Comparison of ENCODE assay signal across 9 mouse cellular contexts in the genomic region with DNA sequence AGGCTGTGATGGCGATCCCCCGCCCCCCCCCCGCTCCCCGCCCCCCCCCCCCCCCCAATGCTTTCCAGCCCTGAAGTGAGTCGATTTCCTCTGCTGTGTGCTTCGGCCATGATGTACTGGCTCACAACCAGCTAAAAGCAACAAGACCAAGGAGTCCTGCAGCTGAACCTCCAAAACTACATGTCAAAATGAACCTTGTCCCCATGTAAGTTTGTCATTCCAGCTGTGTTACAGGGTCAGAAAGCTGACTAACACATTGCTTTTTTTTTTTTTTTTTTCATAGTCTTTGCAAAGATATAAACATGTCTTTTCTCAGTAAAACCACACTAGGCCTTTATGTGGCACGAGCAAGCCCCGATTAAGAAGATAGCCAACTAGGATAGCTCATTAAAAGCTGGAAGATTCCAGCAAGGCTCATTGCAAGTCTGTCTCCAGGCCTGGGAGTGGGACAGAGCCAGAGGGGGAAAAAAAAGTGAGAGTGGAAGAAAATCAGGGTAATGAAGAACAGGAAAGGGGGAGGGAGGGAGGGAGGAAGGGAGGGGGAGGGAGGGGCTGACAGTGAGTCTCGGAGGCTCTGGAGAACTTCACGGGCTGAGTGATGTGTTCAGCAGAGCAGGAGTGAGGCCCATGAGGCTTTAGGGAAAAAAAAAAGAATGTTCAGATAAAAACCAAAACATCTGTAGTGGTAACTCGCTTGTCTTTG. TPM values are rescaled to one million over a fixed set of nuclear protein-coding genes. Genes with fewer than 3 reads are reported as not detected.
DNase-seq lines count a peak whose midpoint lies in the region; ATAC-seq lines count a peak whose summit lies in the region.
"Had no signal": no experiment of that assay in that cellular context is flagged by ENCODE, and none has a peak within 500 bp of the region (broad histone marks: within the 10 kb centered on the region; RNA-seq: fewer than 3 reads in every experiment).

No protein-coding gene starts in this region.

- no peak overlapping the region for H3K4me3 ChIP-seq in kidney, embryonic 16.5 days (ENCODE audit: low read length)
- no peak overlapping the region for H3K4me3 ChIP-seq in embryonic facial prominence, embryonic 14.5 days (ENCODE audit: low read depth, low read length)
- H3K4me3 ChIP-seq in hindbrain, embryonic 13.5 days, result no peak overlapping the region
- H3K4me3 ChIP-seq: hindbrain, embryonic 15.5 days had no signal

- H3K9me3 ChIP-seq in kidney, embryonic 16.5 days (ENCODE audit: low read length), result no peaks in the 10 kb centered on the region
- H3K9me3 ChIP-seq in embryonic facial prominence, embryonic 14.5 days (ENCODE audit: control insufficient read depth, low read length), result no peaks in the 10 kb centered on the region
- H3K9me3 ChIP-seq in hindbrain, embryonic 13.5 days, result no peaks in the 10 kb centered on the region
- H3K9me3 ChIP-seq: hindbrain, embryonic 15.5 days had no signal

- no peaks in the 10 kb centered on the region for H3K36me3 ChIP-seq in kidney, embryonic 16.5 days (ENCODE audit: insufficient read depth, low read length)
- no peaks in the 10 kb centered on the region for H3K36me3 ChIP-seq in embryonic facial prominence, embryonic 14.5 days (ENCODE audit: control insufficient read depth, insufficient read depth, low read length)
- no peaks in the 10 kb centered on the region for H3K36me3 ChIP-seq in hindbrain, embryonic 13.5 days
- H3K36me3 ChIP-seq: hindbrain, embryonic 15.5 days had no signal

- peaks cover 23% of the 10 kb centered on the region for H3K4me1 ChIP-seq in kidney, embryonic 16.5 days (ENCODE audit: insufficient read depth, low read length)
- H3K4me1 ChIP-seq in embryonic facial prominence, embryonic 14.5 days (ENCODE audit: control insufficient read depth, insufficient read depth, low read length), result peaks cover 58% of the 10 kb centered on the region
- peaks cover 24% of the 10 kb centered on the region for H3K4me1 ChIP-seq in hindbrain, embryonic 13.5 days (replicated peaks)

- peak overlapping the region; percentile 90 for H3K27ac ChIP-seq in kidney, embryonic 16.5 days (ENCODE audit: low read length)
- peak overlapping the region; percentile 98 for H3K27ac ChIP-seq in embryonic facial prominence, embryonic 14.5 days (replicated peaks; ENCODE audit: low read depth, low read length)
- H3K27ac ChIP-seq in hindbrain, embryonic 13.5 days, result 0 out of 2 replicates have a peak overlapping the region, but pooled peaks have one; percentile 44

- WGBS in kidney, embryonic 16.5 days, result 7% methylated on average over 11 of the region's 11 CpGs
- 2% methylated on average over 10 of the region's 11 CpGs for WGBS in embryonic facial prominence, embryonic 14.5 days
- 15% methylated on average over 11 of the region's 11 CpGs for WGBS in hindbrain, embryonic 13.5 days

- H3K4me2 ChIP-seq in kidney, embryonic 16.5 days (replicated peaks; ENCODE audit: low read depth, low read length), result no peak overlapping the region
- H3K4me2 ChIP-seq in embryonic facial prominence, embryonic 14.5 days (ENCODE audit: low read depth, low read length), result no peak overlapping the region
- no peak overlapping the region for H3K4me2 ChIP-seq in hindbrain, embryonic 13.5 days
- H3K4me2 ChIP-seq: hindbrain, embryonic 15.5 days had no signal

- no peak for DNase-seq in kidney, adult 9 months
- peak; percentile 95 for DNase-seq in embryonic facial prominence, embryonic 14.5 days (ENCODE audit: low spot score)
- peak; percentile 44 for DNase-seq in lung, postnatal 36 days
- DNase-seq in right cerebral cortex, adult 18-20 months, result no peak
- DNase-seq in Muller cell, postnatal 12 days (ENCODE audit: inconsistent ontology term), result no peak
- DNase-seq in adrenal gland, postnatal 25 days, result no peak

- peak; percentile 55 for ATAC-seq in kidney, embryonic 16.5 days (ENCODE audit: low FRiP score, low TSS enrichment)
- ATAC-seq in embryonic facial prominence, embryonic 14.5 days (ENCODE audit: low read depth), result peak; percentile 79
- ATAC-seq in hindbrain, embryonic 13.5 days (ENCODE audit: low FRiP score), result no peak

- H3K9ac ChIP-seq in kidney, embryonic 16.5 days (replicated peaks; ENCODE audit: low read length), result peak overlapping the region; percentile 23
- no peak overlapping the region for H3K9ac ChIP-seq in embryonic facial prominence, embryonic 14.5 days (ENCODE audit: low read depth, low read length)
- no peak overlapping the region for H3K9ac ChIP-seq in hindbrain, embryonic 13.5 days
- H3K9ac ChIP-seq: hindbrain, embryonic 15.5 days had no signal

- H3K27me3 ChIP-seq in kidney, embryonic 16.5 days (ENCODE audit: insufficient read depth, low read length), result no peaks in the 10 kb centered on the region
- H3K27me3 ChIP-seq in embryonic facial prominence, embryonic 14.5 days (replicated peaks; ENCODE audit: control insufficient read depth, insufficient read depth, low read length), result no peaks in the 10 kb centered on the region
- 0 out of 2 replicates have a peak, but pooled peaks cover 3% of the 10 kb centered on the region for H3K27me3 ChIP-seq in hindbrain, embryonic 13.5 days
- H3K27me3 ChIP-seq: hindbrain, embryonic 15.5 days had no signal

RNA-seq across cellular contexts. Expression of a gene that starts 19.5 kb away (rescaled TPM):
- polyA plus RNA-seq in kidney, embryonic 16.5 days (2015; fragmentation: Nextera tagmentation; extraction: Ambion mirVana), result 12.6 and 13.2 TPM in 2 replicates
- polyA plus RNA-seq in embryonic facial prominence, embryonic 14.5 days (2014; fragmentation: Nextera tagmentation; extraction: Ambion mirVana), result 32.5 and 48.4 TPM in 2 replicates
- 5.8 and 7.7 TPM in 2 replicates for polyA plus RNA-seq in hindbrain, embryonic 13.5 days (2015; fragmentation: Nextera tagmentation; extraction: Ambion mirVana)
- total RNA-seq in adrenal gland, postnatal 25 days (2021), result 45.0 and 70.3 TPM in 2 replicates

Comparison
In these comparisons a context has a peak if more than half of its experiments do, and no peak if none do; other contexts are left out.
1. H3K27ac ChIP-seq: peak in every context shown above with its lines; median percentile 98 in embryonic facial prominence, embryonic 14.5 days; 90 in kidney, embryonic 16.5 days; 44 in hindbrain, embryonic 13.5 days.
2. DNase-seq: peak in embryonic facial prominence, embryonic 14.5 days (single experiment) and lung, postnatal 36 days (single experiment); none in kidney, adult 9 months (single experiment), right cerebral cortex, adult 18-20 months (single experiment), Muller cell, postnatal 12 days (single experiment) and adrenal gland, postnatal 25 days (single experiment).